Mouse (Mus musculus): Measurements from ENCODE around the gene Nipsnap2. TPM values are rescaled to one million over a fixed set of nuclear protein-coding genes. Genes with fewer than 3 reads are reported as not detected.

The Nipsnap2 gene
- polyA plus RNA-seq, 1 experiment from 2014 or later = 99.8 TPM

DNA sequence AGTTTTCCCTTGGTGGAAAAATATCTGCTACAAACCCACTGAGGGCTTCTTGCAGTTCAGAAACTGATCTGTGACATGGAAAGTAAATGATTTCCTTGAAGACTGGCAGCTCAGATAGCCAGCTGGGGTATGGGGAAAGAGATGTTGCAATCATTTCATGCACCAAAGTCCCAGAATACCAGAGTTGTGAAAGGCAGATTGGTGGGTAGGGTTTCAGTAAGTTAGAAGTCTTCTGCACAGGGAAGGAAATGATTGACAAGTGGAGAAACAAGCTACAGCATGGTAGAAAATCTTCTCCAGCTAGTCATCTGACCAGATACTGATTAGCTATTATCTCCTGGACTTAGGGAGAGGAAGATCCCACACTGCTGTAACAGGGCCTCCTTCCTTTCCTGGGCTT lies 21.5 kb upstream of the Nipsnap2 start:
- ATAC-seq (no peak), DNase-seq (ENCODE audit: low spot score) (peak; percentile 35)
- Histone ChIP-seq H3K4me2 (replicated peaks; ENCODE audit: low read depth, low read length) (no peak overlapping the region), H3K4me1 (ENCODE audit: insufficient read depth, low read depth, low read length) (no peaks in the 10 kb centered on the region), H3K27me3 (replicated peaks; ENCODE audit: insufficient read depth, low read length) (no peaks in the 10 kb centered on the region), H3K9ac (replicated peaks; ENCODE audit: low read depth) (no peak overlapping the region), H3K27ac (ENCODE audit: low read length) (no peak overlapping the region), H3K36me3 (ENCODE audit: insufficient read depth, low read length) (no peaks in the 10 kb centered on the region), H3K4me3 (ENCODE audit: low read depth, low read length) (no peak overlapping the region), H3K9me3 (ENCODE audit: low read length) (no peaks in the 10 kb centered on the region)
- no peak for TF ChIP-seq CTCF (IDR thresholded peaks at IDR 0.05)

DNA sequence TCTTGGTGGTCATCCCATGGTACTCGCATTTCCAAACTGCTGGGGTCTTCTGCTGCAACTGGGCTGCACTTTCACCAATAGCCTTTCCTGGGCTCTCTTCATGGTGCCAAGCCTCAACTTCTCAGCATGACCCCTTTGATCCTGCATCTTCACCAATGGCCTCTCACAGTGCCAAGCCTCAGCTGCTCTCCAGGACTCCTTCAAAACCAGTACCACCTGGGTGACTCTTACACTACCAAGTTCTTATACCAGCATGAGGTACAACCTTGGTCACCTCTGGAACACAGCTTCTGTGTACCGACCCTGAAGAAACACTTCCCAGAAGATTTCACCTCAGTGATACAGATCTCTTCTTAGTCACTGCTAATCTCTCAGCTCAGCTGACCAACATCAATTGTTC lies 16.5 kb upstream of the Nipsnap2 start, which contains the start of gene Sept14:
Sept14 (minus strand) TSS at position 101 of the 400 bp plus-strand sequence.
- Histone ChIP-seq H3K27me3 (replicated peaks; ENCODE audit: insufficient read depth, low read length) (no peaks in the 10 kb centered on the region), H3K9me3 (ENCODE audit: low read length) (no peaks in the 10 kb centered on the region), H3K4me1 (ENCODE audit: insufficient read depth, low read depth, low read length) (no peaks in the 10 kb centered on the region), H3K27ac (ENCODE audit: low read length) (no peak within 1 kb of the TSS), H3K4me3 (ENCODE audit: low read depth, low read length) (no peak within 1 kb of the TSS), H3K36me3 (ENCODE audit: insufficient read depth, low read length) (no peaks in the 10 kb centered on the region), H3K4me2 (replicated peaks; ENCODE audit: low read depth, low read length) (no peak within 1 kb of the TSS), H3K9ac (replicated peaks; ENCODE audit: low read depth) (no peak within 1 kb of the TSS)
- ATAC-seq (no peak), DNase-seq (ENCODE audit: low spot score) (no peak)
- TF ChIP-seq EP300 (IDR thresholded peaks at IDR 0.05) (no peak), CTCF (IDR thresholded peaks at IDR 0.05) (no peak)
- whole genome bisulfite sequencing = 47% methylated on average over 2 of the region's 2 CpGs

DNA sequence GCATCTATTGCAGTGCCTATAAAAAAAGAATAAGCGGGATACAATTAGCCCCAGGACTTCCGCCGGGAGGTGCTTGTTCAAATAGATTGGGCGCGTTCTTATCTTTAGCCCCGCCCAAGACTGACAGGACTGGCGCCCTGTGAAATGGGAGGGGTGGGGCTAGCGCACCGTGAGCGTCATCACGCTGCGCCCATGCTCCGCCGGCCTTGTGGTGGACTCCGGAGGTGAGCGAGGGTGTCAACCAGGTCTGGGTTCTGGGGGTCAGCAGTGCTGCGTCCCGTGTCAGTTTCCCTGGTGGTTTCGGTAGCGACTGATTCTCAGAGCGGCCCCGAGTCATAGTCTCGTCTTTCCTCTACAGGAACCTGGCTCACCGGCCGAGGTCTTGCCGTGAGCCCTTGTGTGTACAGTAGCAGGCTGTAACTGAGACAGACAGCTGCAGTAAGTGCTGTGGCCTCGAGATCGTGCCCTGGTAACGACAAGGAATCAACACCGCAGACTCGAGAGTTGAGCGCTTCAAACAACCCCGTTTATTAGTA lies 9.5 kb upstream of the Nipsnap2 start, which contains the start of gene Mrps17:
Mrps17 (plus strand) TSS at position 172 of the 536 bp plus-strand sequence.
- no peaks in the 10 kb centered on the region for H3K27me3 ChIP-seq (replicated peaks; ENCODE audit: insufficient read depth, low read length)
- H3K9ac ChIP-seq (replicated peaks; ENCODE audit: low read depth) = peak within 1 kb of the TSS; percentile 80
- DNase-seq (ENCODE audit: low spot score) (peak; percentile 98), ATAC-seq (peak; percentile 99)
- no peak for TF ChIP-seq EP300 (IDR thresholded peaks at IDR 0.05)
- no peak for TF ChIP-seq CTCF (IDR thresholded peaks at IDR 0.05)
- peak within 1 kb of the TSS; percentile 73 for H3K4me2 ChIP-seq (replicated peaks; ENCODE audit: low read depth, low read length)
- under 1% methylated on average over 33 of the region's 33 CpGs for WGBS
- peaks cover 7% of the 10 kb centered on the region; the same call in 1 of the 2 replicates for H3K4me1 ChIP-seq (ENCODE audit: insufficient read depth, low read depth, low read length)
- peak within 1 kb of the TSS; percentile 84 for H3K4me3 ChIP-seq (ENCODE audit: low read depth, low read length)
- H3K27ac ChIP-seq (ENCODE audit: low read length) = peak within 1 kb of the TSS; percentile 80
- H3K9me3 ChIP-seq (ENCODE audit: low read length) = no peaks in the 10 kb centered on the region
- peaks cover 15% of the 10 kb centered on the region; the same call in 1 of the 2 replicates for H3K36me3 ChIP-seq (ENCODE audit: insufficient read depth, low read length)

DNA sequence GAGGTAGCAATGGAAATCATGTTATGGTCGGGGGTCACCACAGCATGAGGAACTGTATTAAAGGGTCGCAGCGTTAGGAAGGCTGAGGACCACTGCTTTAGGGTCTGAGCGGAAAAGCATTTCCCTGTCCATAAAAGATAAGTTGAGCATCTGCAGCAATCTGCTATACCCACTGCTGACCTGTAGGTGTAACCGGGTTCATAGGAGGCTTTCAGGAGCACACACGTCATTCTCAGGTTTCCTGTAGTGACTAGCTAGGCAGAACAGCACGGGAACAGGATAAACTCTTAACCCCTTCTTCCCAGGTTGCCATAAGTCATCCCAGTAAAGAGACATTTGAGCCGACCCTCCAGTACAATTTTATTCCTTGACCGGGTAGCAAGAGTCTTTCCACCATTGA lies 7.8 kb upstream of the Nipsnap2 start:
- Histone ChIP-seq H3K4me3 (ENCODE audit: low read depth, low read length) (no peak overlapping the region), H3K27ac (ENCODE audit: low read length) (no peak overlapping the region), H3K9me3 (ENCODE audit: low read length) (no peaks in the 10 kb centered on the region), H3K27me3 (replicated peaks; ENCODE audit: insufficient read depth, low read length) (no peaks in the 10 kb centered on the region), H3K36me3 (ENCODE audit: insufficient read depth, low read length) (peaks cover 15% of the 10 kb centered on the region; the same call in 1 of the 2 replicates), H3K4me2 (replicated peaks; ENCODE audit: low read depth, low read length) (no peak overlapping the region), H3K4me1 (ENCODE audit: insufficient read depth, low read depth, low read length) (peaks cover 7% of the 10 kb centered on the region; the same call in 1 of the 2 replicates), H3K9ac (replicated peaks; ENCODE audit: low read depth) (no peak overlapping the region)
- TF ChIP-seq CTCF (IDR thresholded peaks at IDR 0.05) (peak; percentile 6; the same call in 1 of the 2 replicates), EP300 (IDR thresholded peaks at IDR 0.05) (no peak)
- DNase-seq (ENCODE audit: low spot score) = no peak
- WGBS = 80% methylated on average over 9 of the region's 9 CpGs
- ATAC-seq = no peak

DNA sequence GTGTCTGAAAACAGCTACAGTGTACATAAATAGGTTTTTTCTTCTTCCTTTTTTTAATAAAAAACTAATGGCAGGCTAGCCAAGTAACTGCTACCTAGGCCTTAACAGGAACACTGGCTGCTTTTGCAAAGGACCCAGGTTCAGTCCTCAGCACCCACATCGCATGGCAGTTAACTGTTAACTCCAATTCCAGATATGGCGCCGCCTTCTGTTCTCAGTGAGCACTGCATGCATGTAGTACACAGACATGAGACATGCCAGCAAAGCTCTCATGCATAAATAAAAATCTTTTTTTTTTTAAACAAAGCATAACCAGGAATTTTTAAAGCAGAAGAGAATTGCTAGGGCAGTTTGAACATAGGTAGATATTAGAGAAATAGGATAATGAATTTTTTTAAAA lies 4.7 kb upstream of the Nipsnap2 start:
- WGBS = 87% methylated on average over 3 of the region's 3 CpGs
- Histone ChIP-seq H3K4me3 (ENCODE audit: low read depth, low read length) (no peak overlapping the region), H3K4me2 (replicated peaks; ENCODE audit: low read depth, low read length) (no peak overlapping the region), H3K27ac (ENCODE audit: low read length) (no peak overlapping the region), H3K36me3 (ENCODE audit: insufficient read depth, low read length) (peaks cover 15% of the 10 kb centered on the region; the same call in 1 of the 2 replicates), H3K9ac (replicated peaks; ENCODE audit: low read depth) (no peak overlapping the region), H3K9me3 (ENCODE audit: low read length) (no peaks in the 10 kb centered on the region), H3K4me1 (ENCODE audit: insufficient read depth, low read depth, low read length) (peaks cover 7% of the 10 kb centered on the region; the same call in 1 of the 2 replicates), H3K27me3 (replicated peaks; ENCODE audit: insufficient read depth, low read length) (no peaks in the 10 kb centered on the region)
- TF ChIP-seq CTCF (IDR thresholded peaks at IDR 0.05) = peak; percentile 24; the same call in 1 of the 2 replicates
- TF ChIP-seq EP300 (IDR thresholded peaks at IDR 0.05) = no peak
- DNase-seq (ENCODE audit: low spot score) = no peak
- no peak for ATAC-seq

DNA sequence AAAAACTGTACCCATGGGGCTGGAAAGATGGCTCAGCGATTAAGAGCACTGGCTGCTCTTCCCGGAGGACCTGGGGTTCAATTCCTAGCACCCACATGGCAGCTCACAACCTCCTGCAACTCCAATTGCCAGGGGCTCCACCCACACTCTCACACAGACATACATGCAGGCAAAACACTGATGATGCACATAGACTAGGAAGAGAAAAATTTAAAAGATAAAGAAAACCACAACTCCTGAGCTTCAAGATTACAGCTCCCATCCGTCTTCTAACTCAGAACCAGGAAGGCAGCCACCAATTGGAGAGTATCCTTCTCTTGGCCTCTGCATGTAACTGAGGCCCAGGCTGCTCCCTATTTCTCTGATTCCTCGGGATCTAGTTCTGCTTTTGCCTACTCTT lies 595 bp upstream of the Nipsnap2 start:
- 0 out of 2 replicates have a peak, but pooled peaks cover 4% of the 10 kb centered on the region for H3K36me3 ChIP-seq (ENCODE audit: insufficient read depth, low read length)
- DNase-seq (ENCODE audit: low spot score) = no peak

More for the DNA sequence above, 595 bp upstream of the Nipsnap2 start:
- no peak for ATAC-seq
- WGBS = 38% methylated on average over 4 of the region's 4 CpGs
- TF ChIP-seq EP300 (IDR thresholded peaks at IDR 0.05) = no peak
- no peak for TF ChIP-seq CTCF (IDR thresholded peaks at IDR 0.05)
- Histone ChIP-seq H3K4me2 (replicated peaks; ENCODE audit: low read depth, low read length) (peak overlapping the region; percentile 66), H3K9me3 (ENCODE audit: low read length) (no peaks in the 10 kb centered on the region), H3K27me3 (replicated peaks; ENCODE audit: insufficient read depth, low read length) (no peaks in the 10 kb centered on the region), H3K4me1 (ENCODE audit: insufficient read depth, low read depth, low read length) (peaks cover 2% of the 10 kb centered on the region; the same call in 1 of the 2 replicates), H3K4me3 (ENCODE audit: low read depth, low read length) (peak overlapping the region; percentile 89), H3K9ac (replicated peaks; ENCODE audit: low read depth) (peak overlapping the region; percentile 89; the same call in 1 of the 2 replicates), H3K27ac (ENCODE audit: low read length) (peak overlapping the region; percentile 97)
